Mouse (Mus musculus) T-cell, adult 66 days (primary cell): Measurements from ENCODE around the gene Pnmt. TPM values are rescaled to one million over a fixed set of nuclear protein-coding genes. Genes with fewer than 3 reads are reported as not detected.

Experiments
- total RNA-seq, 2 experiments: library from RNA; stranded (reverse); gene quantifications; 3 replicates in 1 of 2; 4 replicates in 1 of 2; pipeline ENCODE4 v1.2.4; 2023

Pnmt gene
- not detected for total RNA-seq

DNA sequence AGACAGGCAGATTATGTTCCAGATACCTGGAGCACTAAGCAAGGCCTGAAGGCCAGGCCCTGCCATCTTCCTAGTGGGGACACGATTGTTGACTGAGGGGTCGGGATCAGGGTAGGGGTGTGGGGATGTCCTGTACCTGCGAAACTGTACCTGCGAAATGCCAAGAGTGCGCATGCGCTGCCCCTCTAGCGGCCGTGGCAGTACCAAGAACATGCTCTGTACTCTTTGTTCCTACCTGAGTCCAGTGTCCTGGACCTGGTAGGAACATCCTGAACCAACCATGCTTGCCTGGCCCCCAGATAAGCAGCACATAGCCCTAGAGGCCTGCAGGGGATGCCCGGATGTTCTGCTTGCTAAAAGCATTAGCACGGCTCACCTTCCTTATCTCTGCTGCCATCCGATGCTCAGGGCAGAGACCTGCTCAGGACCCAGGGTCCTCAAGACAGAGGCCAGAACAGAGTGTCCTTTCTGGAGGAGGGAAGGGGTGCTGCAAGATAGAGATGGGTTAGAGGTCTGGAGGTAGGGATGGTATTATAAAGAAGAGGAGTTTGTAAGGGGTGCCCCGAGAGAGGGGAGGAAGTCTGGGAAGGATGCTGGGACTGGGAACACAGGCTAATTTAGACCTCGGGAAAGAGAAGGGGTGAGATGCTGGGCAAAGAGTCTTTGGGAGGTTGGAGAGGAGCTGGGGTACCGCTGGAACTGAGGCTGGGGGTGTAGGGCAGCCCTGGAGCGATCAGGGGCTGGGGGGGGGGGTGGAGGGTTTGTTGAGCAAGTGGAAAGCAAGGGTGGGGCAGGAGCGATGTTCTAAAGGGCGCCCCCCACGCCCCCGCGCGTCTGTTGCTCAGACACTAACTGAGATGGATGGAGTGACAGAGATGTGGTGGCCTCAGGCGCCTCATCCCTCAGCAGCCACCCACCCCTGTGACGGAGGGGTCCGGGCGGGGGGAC, at the start of gene Pnmt:
TSS of gene Pnmt (plus strand) at position 813 of the 948 bp plus-strand sequence.

DNA sequence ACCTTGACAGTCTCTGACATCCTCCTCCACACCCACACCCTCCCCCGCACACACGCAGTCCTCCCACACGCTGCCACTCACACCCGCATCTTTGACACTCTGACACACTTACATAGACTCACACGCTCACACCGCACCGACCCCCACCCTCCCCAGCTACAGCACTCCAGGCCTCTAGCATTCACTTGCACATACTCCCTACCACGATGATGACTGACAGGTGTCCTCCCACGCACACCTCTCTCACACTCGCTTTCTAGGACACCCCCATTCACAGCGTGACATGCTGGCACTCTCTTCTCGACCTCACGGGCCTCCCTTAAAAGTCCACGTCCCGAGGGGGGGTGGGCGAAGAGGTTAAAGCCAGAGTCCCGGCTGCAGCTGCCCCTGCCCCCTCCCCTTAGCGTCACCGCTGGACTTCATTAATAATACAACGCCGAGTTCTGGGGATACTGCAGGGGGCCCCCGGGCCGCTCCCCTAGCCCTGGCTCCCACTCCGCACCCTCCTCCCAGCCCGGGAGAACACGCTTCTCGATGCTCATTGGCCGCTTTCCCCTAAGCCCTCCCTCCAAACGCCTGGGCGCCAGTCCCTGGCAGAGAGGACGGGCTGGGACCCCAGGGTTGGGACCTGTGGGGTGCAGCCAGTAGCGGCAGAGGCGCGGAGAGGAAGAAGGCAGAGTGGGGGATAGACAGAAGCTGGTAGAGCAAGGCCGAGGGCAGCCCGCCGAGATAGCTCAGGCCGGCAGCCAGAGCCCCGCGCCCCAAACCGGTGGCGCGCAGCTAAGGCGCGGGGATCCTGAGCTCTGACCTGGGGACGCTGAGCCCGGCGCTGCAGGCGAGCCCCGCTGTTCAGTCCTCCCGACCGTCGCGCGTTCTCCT, 37.9 kb upstream of the Pnmt start, which contains the start of gene Ppp1r1b:
TSS of gene Ppp1r1b (plus strand) at position 322 of the 879 bp plus-strand sequence.

DNA sequence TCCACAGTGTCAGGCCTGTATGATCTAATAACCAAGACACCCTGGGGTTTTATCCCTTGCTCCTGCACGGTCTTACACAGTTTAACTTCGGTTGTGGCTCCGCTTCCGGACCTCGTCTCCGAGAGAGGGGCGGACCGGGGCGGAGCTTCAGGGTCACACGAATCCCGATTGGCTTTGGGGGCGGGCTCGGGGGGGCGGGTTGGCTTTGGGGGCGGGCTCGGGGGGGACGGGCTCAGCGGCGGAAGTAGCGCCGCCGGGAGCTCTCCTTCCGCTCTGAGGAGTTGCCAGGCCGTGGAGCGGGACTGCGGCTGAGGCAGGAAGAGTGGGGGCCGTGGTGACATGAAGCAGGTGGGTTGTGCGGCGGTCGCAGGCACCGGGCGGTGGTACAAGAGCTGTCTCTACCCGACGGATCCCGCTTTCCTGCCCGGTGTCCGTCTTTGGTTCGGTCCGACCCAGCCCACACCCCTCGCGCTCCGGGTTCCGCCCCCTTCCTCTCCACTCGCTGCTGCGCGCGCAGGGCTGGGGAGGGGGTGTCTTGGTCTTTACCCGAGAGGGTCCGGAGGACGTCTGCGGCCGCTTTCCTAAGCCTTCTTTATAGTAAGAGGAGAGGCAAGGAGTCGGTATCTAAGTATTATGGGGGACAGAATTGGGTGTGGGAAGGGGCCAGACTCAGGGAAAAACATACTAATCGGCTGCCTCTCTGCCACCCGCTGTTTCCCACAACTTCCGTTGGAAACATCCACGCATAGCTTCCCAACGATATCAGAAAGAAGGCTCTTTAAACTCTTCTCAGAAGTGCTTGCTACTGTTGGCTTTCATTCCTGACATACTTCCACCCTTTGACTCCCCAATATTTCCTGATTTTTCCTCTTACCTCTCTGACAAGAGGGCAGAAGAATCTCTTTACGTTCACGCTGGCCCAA, 27.8 kb upstream of the Pnmt start, which contains the start of gene Stard3:
TSS of gene Stard3 (plus strand) at position 208 of the 923 bp plus-strand sequence.

DNA sequence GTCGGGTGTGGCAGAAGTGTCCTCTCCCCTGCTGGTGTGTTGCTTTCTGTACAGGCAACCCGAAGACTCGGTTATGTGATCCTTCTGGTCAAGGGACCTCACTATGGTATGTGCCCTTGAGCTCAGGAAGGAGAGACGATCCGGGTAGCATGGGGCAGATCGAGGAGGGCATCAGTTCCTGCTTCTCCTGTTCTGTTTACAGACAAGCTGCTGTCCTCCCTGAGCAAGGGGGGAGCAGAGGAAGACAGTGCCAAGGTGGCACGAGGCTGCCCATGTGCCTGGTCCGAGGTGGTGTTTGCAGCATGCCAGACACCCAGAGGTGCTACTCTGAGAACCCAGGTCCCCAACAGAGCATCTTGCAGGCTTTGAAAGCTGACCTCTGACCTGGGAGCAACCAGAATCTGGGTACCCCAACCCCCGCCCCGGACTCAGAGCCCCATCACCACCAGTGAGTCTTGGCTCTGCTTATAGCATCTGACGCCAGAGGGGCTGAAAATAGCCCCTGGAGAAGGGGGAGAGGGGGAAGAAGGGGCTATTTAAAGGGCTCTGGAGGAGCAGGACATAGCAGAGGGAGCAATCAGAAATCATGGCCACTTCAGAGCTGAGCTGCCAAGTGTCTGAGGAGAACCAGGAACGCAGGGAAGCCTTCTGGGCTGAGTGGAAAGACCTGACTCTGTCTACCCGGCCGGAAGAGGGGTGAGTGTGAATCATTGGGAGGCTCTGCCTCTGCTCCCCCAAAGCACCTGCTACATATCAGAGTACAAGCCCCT, 2.8 kb upstream of the Pnmt start, which contains the start of gene Tcap:
TSS of gene Tcap (plus strand) at position 551 of the 770 bp plus-strand sequence.

DNA sequence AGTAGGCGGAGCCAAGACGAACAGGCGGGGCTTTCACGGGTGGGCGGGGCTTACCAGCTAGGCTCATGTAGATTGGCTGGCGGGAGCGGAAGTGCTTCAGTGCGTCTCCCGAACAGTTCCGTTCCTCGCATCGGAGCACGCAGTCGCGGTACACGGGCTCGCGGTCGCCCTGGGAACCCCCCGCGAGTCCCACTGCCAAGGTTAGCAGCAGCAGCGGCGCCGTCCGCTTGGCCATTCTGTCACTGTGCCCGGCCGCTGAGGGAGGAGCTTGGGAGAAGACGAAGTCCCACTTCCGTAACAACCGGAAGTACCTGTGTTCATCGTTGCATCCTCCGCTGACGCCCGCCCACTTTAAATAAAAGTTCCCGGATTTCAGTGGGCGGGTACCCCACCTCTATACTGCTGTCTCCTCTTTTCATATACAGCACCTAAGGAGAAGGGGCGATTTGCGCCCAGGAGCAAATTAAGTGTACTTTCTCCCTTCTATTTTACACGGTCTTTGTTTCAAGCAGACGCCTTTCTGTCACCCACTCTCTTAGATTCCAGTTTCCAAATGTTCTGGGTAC, 14.0 kb downstream of the Pnmt start, which contains the start of gene Pgap3:
TSS of gene Pgap3 (minus strand) at position 330 of the 566 bp plus-strand sequence.

DNA sequence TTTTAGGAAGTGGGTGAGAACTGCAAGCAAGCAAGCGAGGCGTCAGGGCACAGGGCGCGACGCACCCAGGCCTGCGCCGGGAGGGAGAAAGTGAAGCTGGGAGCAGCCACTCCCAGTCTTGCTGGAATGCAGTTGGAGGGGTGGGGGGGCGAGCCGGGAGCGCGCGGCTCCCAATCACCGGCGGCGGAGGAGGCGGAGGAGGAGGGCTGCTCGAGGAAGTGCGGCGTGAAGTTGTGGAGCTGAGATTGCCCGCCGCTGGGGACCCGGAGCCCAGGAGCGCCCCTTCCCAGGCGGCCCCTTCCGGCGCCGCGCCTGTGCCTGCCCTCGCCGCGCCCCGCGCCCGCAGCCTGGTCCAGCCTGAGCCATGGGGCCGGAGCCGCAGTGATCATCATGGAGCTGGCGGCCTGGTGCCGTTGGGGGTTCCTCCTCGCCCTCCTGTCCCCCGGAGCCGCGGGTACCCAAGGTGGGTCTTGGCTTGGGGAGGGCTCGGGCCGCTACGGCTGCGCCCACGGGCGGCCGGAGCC, 26.1 kb downstream of the Pnmt start, which contains the start of gene Erbb2:
TSS of gene Erbb2 (plus strand) at position 198 of the 524 bp plus-strand sequence.

Other genes starting within 250 kb of the Pnmt start
- 10 to 100 TPM; 47.0 to 47.5 TPM for gene Fbxl20, start 236.0 kb upstream of the Pnmt start, total RNA-seq
- 10 to 100 TPM; 76.9 to 80.2 TPM for gene Med1, start 193.2 kb upstream of the Pnmt start, total RNA-seq
- gene Cdk12, start 183.4 kb upstream of the Pnmt start, total RNA-seq = 100 to 1,000 TPM; 108 to 113 TPM
- not detected for gene Neurod2, start 56.8 kb upstream of the Pnmt start, total RNA-seq
- gene Ppp1r1b, start 38.0 kb upstream of the Pnmt start, total RNA-seq = not detected
- 10 to 100 TPM; 38.0 to 48.9 TPM for gene Stard3, start 28.1 kb upstream of the Pnmt start, total RNA-seq
- gene Tcap, start 2.6 kb upstream of the Pnmt start, total RNA-seq = not detected
- gene Pgap3, start 14.0 kb downstream of the Pnmt start, total RNA-seq = 10 to 100 TPM; 11.1 to 14.0 TPM
- gene Erbb2, start 26.0 kb downstream of the Pnmt start, total RNA-seq = under 1 TPM in 1 of 2 experiments, not detected in 1; 0.12 TPM
- gene Mien1, start 52.5 kb downstream of the Pnmt start, total RNA-seq = 10 to 100 TPM; 64.5 to 69.5 TPM
- gene Grb7, start 59.9 kb downstream of the Pnmt start, total RNA-seq = 1 to 10 TPM in 1 of 2 experiments, not detected in 1; 2.0 TPM
- gene Ikzf3, start 159.6 kb downstream of the Pnmt start, total RNA-seq = 100 to 1,000 TPM; 157 to 169 TPM
- gene Zpbp2, start 164.6 kb downstream of the Pnmt start, total RNA-seq = 1 to 10 TPM; 4.9 to 6.8 TPM
- gene Ormdl3, start 200.9 kb downstream of the Pnmt start, total RNA-seq = 10 to 100 TPM; 21.3 to 25.5 TPM
- gene Lrrc3c, start 211.8 kb downstream of the Pnmt start, total RNA-seq = not detected
- gene Gm12355, start 239.2 kb downstream of the Pnmt start, total RNA-seq = 10 to 100 TPM; 17.5 to 24.9 TPM
- gene Gsdma3, start 239.9 kb downstream of the Pnmt start, total RNA-seq = 1 to 10 TPM in 1 of 2 experiments, under 1 TPM in 1; 0.89 to 1.3 TPM